Mouse (Mus musculus) layer of hippocampus, postnatal 14 days (tissue): Measurements from ENCODE around the gene Tanc1. TPM values are rescaled to one million over a fixed set of nuclear protein-coding genes. Genes with fewer than 3 reads are reported as not detected.
"Not testable (repeated sequence)": the region's sequence is repeated elsewhere in the genome, so short reads cannot be mapped to it uniquely, and the experiment has no call there.

Source experiments
- DNase-seq, 2 experiments: peaks; one replicate each; pipeline ENCODE4 v3.0.0; 2021 to 2022; ENCODE audit warnings: low spot score in 2 of 2, mixed read lengths in 1 of 2
- long read RNA-seq, 2 experiments: library from polyadenylated mRNA; stranded (forward); transcript quantifications; one replicate each; pipeline ENCODE4 v2.0.0; 2021
- total RNA-seq, 2 experiments: library from RNA; stranded (reverse); gene quantifications; 2 replicates each; pipeline ENCODE4 v1.2.3; 2021

The Tanc1 gene
- 10 to 100 TPM; 51.9 to 69.5 TPM for total RNA-seq
- long read RNA-seq, experiment 1, full-length matches to known transcripts = 3 of 17 reads
- long read RNA-seq, experiment 1, partial matches to known transcripts = 8 of 17 reads
- long read RNA-seq, experiment 1, other reads (novel, unspliced or antisense) = 6 of 17 reads
- long read RNA-seq, experiment 2, full-length matches to known transcripts = 6 of 18 reads
- long read RNA-seq, experiment 2, partial matches to known transcripts = 8 of 18 reads
- long read RNA-seq, experiment 2, other reads (novel, unspliced or antisense) = 4 of 18 reads

GRCm38 (mm10) chr2:59611831-59612732 is at the start of gene Tanc1:
Tanc1 (plus strand) TSS chr2:59612042.
- DNase-seq = peak; percentile 71 to 80

GRCm38 (mm10) chr2:59562215-59562614 is 49.6 kb upstream of the Tanc1 start:
- no peak for DNase-seq

GRCm38 (mm10) chr2:59562696-59563095 is 49.1 kb upstream of the Tanc1 start:
- DNase-seq = no peak

- not testable (repeated sequence) for DNase-seq
Observed at GRCm38 (mm10) chr2:59564029-59564611, 47.7 kb upstream of the Tanc1 start.

GRCm38 (mm10) chr2:59564947-59565346 is 46.9 kb upstream of the Tanc1 start:
- no peak for DNase-seq

GRCm38 (mm10) chr2:59580939-59581338 is 30.9 kb upstream of the Tanc1 start:
- DNase-seq = no peak

GRCm38 (mm10) chr2:59583961-59584360 is 27.9 kb upstream of the Tanc1 start:
- peak in 1 of 2 experiments; percentile 17 for DNase-seq

- no peak for DNase-seq
Observed at GRCm38 (mm10) chr2:59587387-59588095, 24.3 kb upstream of the Tanc1 start.

GRCm38 (mm10) chr2:59588096-59588405 is 23.8 kb upstream of the Tanc1 start:
- DNase-seq = no peak

GRCm38 (mm10) chr2:59593341-59593902 is 18.4 kb upstream of the Tanc1 start:
- no peak for DNase-seq

GRCm38 (mm10) chr2:59594095-59594494 is 17.7 kb upstream of the Tanc1 start:
- no peak for DNase-seq

GRCm38 (mm10) chr2:59596545-59596944 is 15.3 kb upstream of the Tanc1 start:
- DNase-seq = no peak

GRCm38 (mm10) chr2:59598286-59598685 is 13.6 kb upstream of the Tanc1 start:
- DNase-seq = no peak

GRCm38 (mm10) chr2:59598894-59599293 is 12.9 kb upstream of the Tanc1 start:
- DNase-seq = no peak

- no peak for DNase-seq
Observed at GRCm38 (mm10) chr2:59599338-59600111, 12.3 kb upstream of the Tanc1 start.

- DNase-seq = peak in 1 of 2 experiments; percentile 49
Observed at GRCm38 (mm10) chr2:59600123-59600840, 11.6 kb upstream of the Tanc1 start.

GRCm38 (mm10) chr2:59600980-59601379 is 10.9 kb upstream of the Tanc1 start:
- DNase-seq = no peak

GRCm38 (mm10) chr2:59601452-59601851 is 10.4 kb upstream of the Tanc1 start:
- no peak for DNase-seq

GRCm38 (mm10) chr2:59608958-59609357 is 2.9 kb upstream of the Tanc1 start:
- no peak for DNase-seq
